8 mouse cellular contexts compared by ENCODE assay signal in the genomic region with DNA sequence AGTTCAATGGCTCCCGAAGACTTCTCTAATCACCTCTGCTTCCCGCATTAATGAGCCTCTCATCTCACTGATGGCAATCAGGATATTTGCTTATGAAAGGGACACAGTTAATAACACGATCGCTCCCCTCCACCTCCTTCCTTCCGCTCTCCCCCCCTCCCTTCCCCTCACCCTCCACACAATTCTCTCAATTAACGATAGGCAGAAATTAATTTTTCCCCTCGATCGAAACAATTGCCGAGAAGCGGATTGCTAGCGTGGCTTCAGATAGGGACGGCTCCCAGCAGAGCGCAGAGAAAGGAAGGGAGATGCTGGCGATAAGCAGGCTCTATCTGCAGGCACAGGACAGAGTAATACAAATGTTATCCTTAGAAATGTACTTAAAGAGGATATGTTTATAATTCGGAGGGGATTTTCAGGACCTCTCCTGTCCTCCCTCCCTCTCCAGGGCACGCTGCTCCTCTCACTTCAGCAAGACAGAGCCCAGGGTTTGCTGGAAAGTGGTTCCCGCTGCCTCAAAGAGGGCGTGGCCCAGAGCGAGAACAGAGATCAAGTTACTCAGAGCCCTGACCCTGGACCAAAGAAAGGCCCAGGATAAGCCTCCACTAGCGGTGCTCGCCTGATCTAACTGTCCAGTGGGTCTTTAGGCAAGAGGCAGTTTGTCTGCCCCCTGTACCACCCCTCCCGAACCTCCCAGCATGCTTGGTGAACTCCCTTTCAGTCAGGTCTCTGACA. TPM values are rescaled to one million over a fixed set of nuclear protein-coding genes. Genes with fewer than 3 reads are reported as not detected.
DNase-seq lines count a peak whose midpoint lies in the region; ATAC-seq lines count a peak whose summit lies in the region.

No protein-coding gene starts in this region.

- no peak overlapping the region for H3K9ac ChIP-seq in heart, embryonic 13.5 days
- peak overlapping the region; percentile 43; the same call in 1 of the 2 replicates for H3K9ac ChIP-seq in hindbrain, embryonic 12.5 days
- H3K9ac ChIP-seq in midbrain, embryonic 15.5 days = peak overlapping the region; percentile 22

- H3K27ac ChIP-seq in heart, embryonic 13.5 days (replicated peaks) = no peak overlapping the region
- peak overlapping the region; percentile 5; the same call in 1 of the 2 replicates for H3K27ac ChIP-seq in hindbrain, embryonic 12.5 days
- H3K27ac ChIP-seq in midbrain, embryonic 15.5 days = 0 out of 2 replicates have a peak overlapping the region, but pooled peaks have one; percentile 4

- peaks cover 22% of the 10 kb centered on the region for H3K4me1 ChIP-seq in heart, embryonic 13.5 days
- peaks cover 36% of the 10 kb centered on the region for H3K4me1 ChIP-seq in hindbrain, embryonic 12.5 days
- H3K4me1 ChIP-seq in midbrain, embryonic 15.5 days = peaks cover 48% of the 10 kb centered on the region

- H3K27me3 ChIP-seq in heart, embryonic 13.5 days (replicated peaks) = peaks cover 83% of the 10 kb centered on the region
- H3K27me3 ChIP-seq in hindbrain, embryonic 12.5 days = peaks cover 64% of the 10 kb centered on the region
- peaks cover 12% of the 10 kb centered on the region for H3K27me3 ChIP-seq in midbrain, embryonic 15.5 days (replicated peaks)

- H3K4me2 ChIP-seq in heart, embryonic 13.5 days = peak overlapping the region; percentile 53
- H3K4me2 ChIP-seq in hindbrain, embryonic 12.5 days (replicated peaks) = peak overlapping the region; percentile 51
- peak overlapping the region; percentile 50 for H3K4me2 ChIP-seq in midbrain, embryonic 15.5 days

- DNase-seq in heart, adult 9 months (ENCODE audit: low spot score in 2 of 2) = no peak
- peak; percentile 48 for DNase-seq in NIH3T3 (ENCODE audit: low read depth)
- DNase-seq in adrenal gland, postnatal 25 days = no peak
- no peak for DNase-seq in urinary bladder, adult 2 months (ENCODE audit: low spot score)
- no peak for DNase-seq in urinary bladder, postnatal 4 days (ENCODE audit: low spot score in 2 of 2)

- H3K36me3 ChIP-seq in heart, embryonic 13.5 days = no peaks in the 10 kb centered on the region
- no peaks in the 10 kb centered on the region for H3K36me3 ChIP-seq in hindbrain, embryonic 12.5 days
- no peaks in the 10 kb centered on the region for H3K36me3 ChIP-seq in midbrain, embryonic 15.5 days (replicated peaks)

- ATAC-seq in heart, embryonic 13.5 days (ENCODE audit: extremely low read depth, insufficient number of reproducible peaks, low FRiP score, low TSS enrichment) = no peak
- ATAC-seq in hindbrain, embryonic 12.5 days (ENCODE audit: low FRiP score) = 0 out of 2 replicates have a peak, but pooled peaks have one; percentile 27
- peak; percentile 46 for ATAC-seq in midbrain, embryonic 15.5 days (replicated peaks)

- peak overlapping the region; percentile 19; the same call in 1 of the 2 replicates for H3K4me3 ChIP-seq in heart, embryonic 13.5 days
- peak overlapping the region; percentile 28 for H3K4me3 ChIP-seq in hindbrain, embryonic 12.5 days
- H3K4me3 ChIP-seq in midbrain, embryonic 15.5 days = peak overlapping the region; percentile 30

- WGBS in heart, embryonic 13.5 days = under 1% methylated on average over 22 of the region's 22 CpGs
- WGBS in hindbrain, embryonic 12.5 days = 1% methylated on average over 22 of the region's 22 CpGs
- 1% methylated on average over 22 of the region's 22 CpGs for WGBS in midbrain, embryonic 15.5 days

- H3K9me3 ChIP-seq in heart, embryonic 13.5 days = no peaks in the 10 kb centered on the region
- no peaks in the 10 kb centered on the region for H3K9me3 ChIP-seq in hindbrain, embryonic 12.5 days (replicated peaks)
- no peaks in the 10 kb centered on the region for H3K9me3 ChIP-seq in midbrain, embryonic 15.5 days

RNA-seq across cellular contexts. Expression of gene Gpatch2l, which starts 24.8 kb away (rescaled TPM):
- polyA plus RNA-seq in heart, embryonic 13.5 days (2015; fragmentation: Nextera tagmentation; extraction: Ambion mirVana) = 10.4 and 11.1 TPM in 2 replicates
- polyA plus RNA-seq in hindbrain, embryonic 12.5 days (2016; fragmentation: Nextera tagmentation; extraction: Ambion mirVana) = 23.5 and 24.6 TPM in 2 replicates
- 31.2 and 32.4 TPM in 2 replicates for polyA plus RNA-seq in midbrain, embryonic 15.5 days (2015; fragmentation: Nextera tagmentation; extraction: Ambion mirVana)
- 21.7 and 26.7 TPM in 2 replicates for total RNA-seq in adrenal gland, postnatal 25 days (2021)
- 14.7 and 16.1 TPM in 2 replicates for polyA plus RNA-seq in urinary bladder, adult 2 months (2012; rRNA removed)
